Mouse (Mus musculus): Measurements from ENCODE around the gene Lrrc55.

The Lrrc55 gene

GRCm38 (mm10) chr2:85132204-85132603 lies 64.8 kb downstream of the Lrrc55 start:
- no peak for ATAC-seq (ENCODE audit: low TSS enrichment)

DNA sequence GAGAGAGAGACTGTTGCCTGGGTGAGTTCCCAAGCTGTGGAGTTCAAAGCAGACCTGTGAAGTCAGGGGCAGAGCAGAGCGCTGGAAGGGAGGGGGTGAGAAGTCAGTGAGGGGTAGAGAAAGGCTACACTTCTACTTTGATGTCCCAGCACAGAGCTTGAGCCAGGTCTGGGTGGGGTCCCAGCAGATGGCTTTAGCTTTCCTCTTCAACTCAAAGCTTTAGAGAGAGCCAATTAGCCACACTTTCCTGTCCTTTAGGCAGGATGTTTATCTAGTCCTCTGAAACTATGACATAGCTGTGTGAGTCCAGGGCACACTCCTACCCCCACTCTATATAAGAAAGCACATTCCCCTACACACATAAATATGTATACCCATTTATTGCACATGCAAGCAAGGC lies 65.3 kb downstream of the Lrrc55 start:
- ATAC-seq (ENCODE audit: low TSS enrichment), result no peak

- ATAC-seq (ENCODE audit: low TSS enrichment), result no peak
These were observed 65.8 kb downstream of the Lrrc55 start for GRCm38 (mm10) chr2:85131226-85131625.

DNA sequence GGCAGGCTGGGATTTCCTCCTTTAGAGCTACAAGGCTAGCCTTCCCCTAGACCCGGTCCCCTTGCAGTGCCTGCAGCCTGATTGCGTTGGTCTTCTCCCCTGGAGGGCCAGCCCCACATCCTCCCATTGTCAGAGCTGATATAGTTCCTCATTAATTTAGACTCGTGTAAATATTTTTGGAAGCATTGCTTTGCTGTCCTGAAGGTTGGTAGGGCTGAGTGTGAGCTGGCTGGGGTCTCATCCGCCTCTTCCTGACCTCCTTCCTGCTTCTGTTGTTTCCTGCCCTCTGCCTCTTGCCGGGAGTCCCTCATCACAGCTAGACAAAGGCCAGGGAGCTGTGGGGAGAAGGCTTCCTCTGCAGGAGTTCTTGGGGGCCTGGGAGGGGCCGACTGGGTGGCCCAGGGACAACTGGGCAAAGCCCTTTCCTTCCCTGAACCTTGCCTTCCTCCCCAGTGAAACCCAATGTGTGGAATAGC lies 67.5 kb downstream of the Lrrc55 start:
- no peak for ATAC-seq (ENCODE audit: low TSS enrichment)

DNA sequence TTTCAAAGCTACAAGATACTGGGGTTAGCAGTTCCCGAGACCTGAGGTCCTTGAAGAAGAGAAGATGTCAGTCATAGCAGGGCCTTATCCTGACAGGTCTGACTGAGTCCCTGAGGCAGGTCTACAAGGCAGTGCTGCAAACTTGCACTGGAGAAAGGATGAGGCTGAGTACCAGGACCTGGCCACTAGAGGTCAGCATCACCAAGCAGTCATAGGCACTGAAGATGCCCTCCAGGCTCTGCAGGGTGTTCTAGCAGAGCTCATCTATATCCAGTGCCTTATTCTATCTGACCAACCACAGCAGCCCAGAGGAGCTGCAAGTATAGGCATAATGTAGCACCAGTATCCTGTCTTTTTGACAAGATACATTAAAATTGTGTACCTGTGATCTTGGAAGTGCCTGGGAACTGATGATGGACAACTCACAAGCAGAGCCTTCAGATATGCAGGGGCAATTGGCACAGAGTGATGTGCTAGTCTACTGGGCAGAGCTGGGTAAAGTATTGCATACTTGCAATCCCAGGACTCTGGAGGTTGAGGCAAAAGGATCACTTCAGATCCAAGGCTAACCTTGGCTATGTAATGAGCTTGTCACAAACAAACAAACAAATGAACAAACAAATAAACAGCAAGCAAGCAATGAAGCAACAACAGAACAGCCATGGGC lies 73.0 kb downstream of the Lrrc55 start:
- peak; percentile 99 for ATAC-seq (ENCODE audit: low TSS enrichment)

DNA sequence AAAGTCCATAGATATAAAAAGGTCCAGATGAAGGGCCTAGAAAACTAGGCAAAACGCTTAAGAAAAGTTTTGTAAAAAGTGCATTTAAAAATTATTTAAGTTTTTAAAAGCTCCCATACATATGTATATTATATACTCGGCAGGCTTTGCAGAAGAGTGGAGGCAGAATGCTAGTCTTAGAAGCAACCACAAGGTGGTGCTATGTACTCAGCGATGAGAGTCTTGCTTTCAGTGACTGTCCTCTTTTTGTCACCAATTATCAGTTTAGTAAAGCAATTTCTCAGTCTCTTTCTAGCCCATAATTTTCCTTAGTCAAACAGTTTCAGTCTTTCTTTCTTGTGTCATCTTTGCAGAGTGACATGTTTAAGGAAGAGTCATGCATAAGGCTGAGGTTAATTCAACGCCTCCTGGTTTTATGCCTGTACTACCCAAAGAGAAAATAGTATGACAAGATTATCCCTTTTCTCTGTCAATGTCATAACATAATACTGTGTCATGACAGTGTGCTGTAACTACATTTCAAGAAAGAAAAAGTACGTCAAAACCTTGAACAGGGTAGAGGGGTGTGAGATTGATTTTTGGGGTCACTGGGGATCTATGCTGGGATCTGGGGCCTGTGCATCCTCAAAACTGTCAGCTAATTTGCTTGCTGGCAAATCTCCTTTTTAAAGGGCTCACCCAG lies 73.7 kb downstream of the Lrrc55 start:
- ATAC-seq (ENCODE audit: low TSS enrichment), result peak; percentile 90
